Mouse (Mus musculus) C2C12 (cell line): ENCODE measurements around the gene Atp13a5.

ENCODE experiments used
- CTCF ChIP-seq: IDR thresholded peaks from one replicate; pipeline ENCODE4 v1.5.1; 2011; ENCODE audit not compliant: control insufficient read depth, insufficient read depth, insufficient read length
- FOSL1 ChIP-seq: IDR thresholded peaks from one replicate; pipeline ENCODE4 v1.8.0; 2011; ENCODE audit warnings: mild to moderate bottlenecking, low read length; ENCODE audit not compliant: poor library complexity, insufficient read depth, severe bottlenecking
- MYOD1 ChIP-seq: IDR thresholded peaks from one replicate; pipeline ENCODE4 v1.6.1; 2011; ENCODE audit warnings: low read depth; ENCODE audit not compliant: control insufficient read depth, insufficient read length
- MYOG ChIP-seq: IDR thresholded peaks from one replicate; pipeline ENCODE4 v1.6.1; 2011; ENCODE audit not compliant: control insufficient read depth, insufficient read length; ENCODE audit errors: extremely low read depth

GRCm38 (mm10) chr16:29192911-29193310, 185.6 kb downstream of the Atp13a5 start:
- TF ChIP-seq CTCF (no peak), MYOG (no peak), FOSL1 (no peak), MYOD1 (no peak)
